Mouse (Mus musculus) embryonic facial prominence, embryonic 11.5 days (tissue): ENCODE measurements around the gene Pkhd1. TPM values are rescaled to one million over a fixed set of nuclear protein-coding genes. Genes with fewer than 3 reads are reported as not detected.

Experiments used
- ATAC-seq: fragments of 200-750 bp; cut with Nextera tagmentation; replicated peaks from 2 replicates; pipeline ENCODE4 v1.8.0; 2017; ENCODE audit warnings: low read depth; ENCODE audit not compliant: insufficient number of reproducible peaks, low FRiP score, low TSS enrichment
- DNase-seq: peaks from one replicate; pipeline ENCODE4 v3.0.0-alpha.2; 2015; ENCODE audit warnings: low spot score
- H3K27ac ChIP-seq: fragments of 300-500 bp; sonication (generic); replicated peaks from 2 replicates; pipeline ENCODE4 v1.5.1; 2014; ENCODE audit warnings: mild to moderate bottlenecking, low read depth, low read length, control low read depth
- H3K27me3 ChIP-seq: fragments of 300-500 bp; sonication (generic); 2 replicates; pipeline ENCODE4 v1.6.1; 2014; ENCODE audit warnings: mild to moderate bottlenecking, low read length, moderate library complexity, mixed read lengths; ENCODE audit not compliant: control insufficient read depth, insufficient read depth
- H3K36me3 ChIP-seq: fragments of 300-500 bp; sonication (generic); replicated peaks from 2 replicates; pipeline ENCODE4 v1.6.1; 2014; ENCODE audit warnings: low read depth, mild to moderate bottlenecking, low read length, moderate library complexity, mixed read lengths; ENCODE audit not compliant: control insufficient read depth, insufficient read depth
- H3K4me1 ChIP-seq: fragments of 300-500 bp; sonication (generic); 2 replicates; pipeline ENCODE4 v1.6.1; 2014; ENCODE audit warnings: low read length, mixed read lengths; ENCODE audit not compliant: control insufficient read depth, insufficient read depth
- H3K4me2 ChIP-seq: fragments of 300-500 bp; sonication (generic); 2 replicates; pipeline ENCODE4 v1.6.1; 2014; ENCODE audit warnings: low read depth, mild to moderate bottlenecking, control low read depth, low read length, moderate library complexity
- H3K4me3 ChIP-seq: fragments of 300-500 bp; sonication (generic); 2 replicates; pipeline ENCODE4 v1.5.1; 2014; ENCODE audit warnings: low read depth, low read length, control low read depth
- H3K9ac ChIP-seq: fragments of 300-500 bp; sonication (generic); replicated peaks from 2 replicates; pipeline ENCODE4 v1.6.1; 2014; ENCODE audit warnings: mild to moderate bottlenecking, control low read depth, low read length
- H3K9me3 ChIP-seq: fragments of 300-500 bp; sonication (generic); replicated peaks from 2 replicates; pipeline ENCODE4 v1.6.1; 2016; ENCODE audit warnings: mild to moderate bottlenecking, low read length, inconsistent platforms, mixed read lengths; ENCODE audit not compliant: control insufficient read depth
- WGBS: fragments of 180-500 bp; shearing (Covaris S2); extraction: QIAGEN DNeasy Blood & Tissue Kit; methylation state at CpG from one replicate; pipeline ENCODE4 v1.1.7; 2014; 5-methylcytosine and 5-hydroxymethylcytosine counted together
- polyA plus RNA-seq: library from polyadenylated mRNA; unstranded; fragments of >200 nt; fragmentation: Nextera tagmentation; extraction: Ambion mirVana; gene quantifications from 2 replicates; pipeline ENCODE4 v1.2.1, GENCODE M21; 2014

Pkhd1 gene
- not detected in 2 replicates for polyA plus RNA-seq

DNA sequence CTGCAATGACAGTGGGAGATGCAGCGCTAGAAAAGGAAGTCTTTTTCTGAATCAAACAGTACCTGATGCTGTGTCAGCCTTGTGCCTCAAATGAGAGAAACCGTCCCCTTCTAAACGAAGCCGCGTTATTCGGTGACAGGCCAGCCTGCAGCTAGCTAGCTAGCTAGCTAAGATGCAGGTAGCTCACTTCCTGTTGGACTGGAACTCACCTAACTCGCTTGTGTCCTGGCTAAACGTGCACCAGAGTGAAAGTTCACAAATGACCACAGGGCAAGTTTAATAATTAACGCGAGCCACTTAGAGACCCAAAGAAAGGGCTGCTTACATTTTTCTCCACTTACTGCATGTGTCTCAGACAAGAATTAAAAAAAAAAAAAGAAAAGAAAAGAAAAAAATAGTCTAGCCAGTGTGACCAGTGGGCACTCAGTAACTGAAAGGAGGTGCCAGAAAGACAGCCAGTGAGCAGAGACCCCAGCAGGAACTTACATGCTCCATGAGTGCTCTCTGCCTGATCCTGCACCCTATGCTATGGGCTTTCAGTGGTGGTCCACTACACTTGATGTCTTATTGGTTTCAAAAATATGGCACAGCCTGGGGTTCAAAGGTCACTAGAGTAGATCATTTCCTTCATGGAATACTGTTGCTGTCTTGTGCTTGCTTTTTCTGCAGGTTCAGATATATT is at the start of gene Pkhd1:
Gene Pkhd1, minus strand, starts transcription at position 216 of the 682 bp plus-strand sequence.
- Histone ChIP-seq H3K4me1 (no peaks in the 10 kb centered on the region), H3K4me2 (no peak within 1 kb of the TSS), H3K4me3 (no peak within 1 kb of the TSS), H3K9ac (no peak within 1 kb of the TSS), H3K9me3 (no peaks in the 10 kb centered on the region), H3K27ac (no peak within 1 kb of the TSS), H3K36me3 (no peaks in the 10 kb centered on the region), H3K27me3 (no peaks in the 10 kb centered on the region)
- 68% methylated on average over 10 of the region's 10 CpGs for WGBS
- ATAC-seq (no peak), DNase-seq (no peak)

DNA sequence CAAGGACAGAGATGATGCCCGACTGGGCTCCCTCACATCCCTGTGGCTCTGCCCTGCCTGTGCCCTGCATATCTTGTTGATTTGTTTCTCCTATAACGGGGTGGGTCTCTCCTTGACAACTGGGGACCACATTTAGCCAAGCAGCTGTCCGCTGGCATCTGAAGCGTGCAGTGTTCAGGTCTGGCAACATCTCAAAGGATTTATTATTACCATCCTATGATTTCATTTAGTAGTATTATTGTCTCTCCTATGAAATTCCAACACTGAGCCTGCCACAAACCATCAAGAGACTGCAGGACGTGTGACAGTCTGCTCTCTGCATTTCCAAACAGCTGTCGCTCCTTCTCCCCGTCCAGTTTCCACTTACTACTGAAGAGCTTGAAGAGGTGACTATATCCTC is 49.7 kb upstream of the Pkhd1 start:
- H3K9ac ChIP-seq, result no peak overlapping the region
- H3K27me3 ChIP-seq, result no peaks in the 10 kb centered on the region
- no peak for DNase-seq
- no peak overlapping the region for H3K4me2 ChIP-seq
- no peak overlapping the region for H3K4me3 ChIP-seq
- no peak overlapping the region for H3K27ac ChIP-seq
- no peaks in the 10 kb centered on the region for H3K4me1 ChIP-seq
- 76% methylated on average over 7 of the region's 7 CpGs for WGBS
- ATAC-seq, result no peak
- H3K9me3 ChIP-seq, result no peaks in the 10 kb centered on the region
- H3K36me3 ChIP-seq, result no peaks in the 10 kb centered on the region

DNA sequence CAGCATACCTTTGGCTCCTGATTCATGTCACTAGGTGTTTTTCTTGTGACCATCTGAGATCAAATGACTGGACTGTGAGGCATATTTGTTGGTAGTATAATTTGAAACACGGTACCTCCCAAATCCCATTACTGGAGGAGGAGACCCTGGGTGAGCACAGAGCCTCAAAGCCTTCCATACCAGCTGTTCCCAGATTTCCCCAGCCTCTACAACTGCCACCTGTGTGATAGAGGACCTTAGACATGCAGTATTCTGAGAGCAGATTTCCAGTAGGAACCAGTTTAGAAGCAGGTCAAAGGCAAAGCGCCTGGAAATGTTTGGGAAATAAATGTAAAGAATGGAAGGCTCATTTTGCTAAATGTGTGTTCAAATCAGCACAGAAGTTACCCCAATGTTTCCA is 48.4 kb upstream of the Pkhd1 start:
- 78% methylated on average over 2 of the region's 2 CpGs for WGBS
- no peak for ATAC-seq

DNA sequence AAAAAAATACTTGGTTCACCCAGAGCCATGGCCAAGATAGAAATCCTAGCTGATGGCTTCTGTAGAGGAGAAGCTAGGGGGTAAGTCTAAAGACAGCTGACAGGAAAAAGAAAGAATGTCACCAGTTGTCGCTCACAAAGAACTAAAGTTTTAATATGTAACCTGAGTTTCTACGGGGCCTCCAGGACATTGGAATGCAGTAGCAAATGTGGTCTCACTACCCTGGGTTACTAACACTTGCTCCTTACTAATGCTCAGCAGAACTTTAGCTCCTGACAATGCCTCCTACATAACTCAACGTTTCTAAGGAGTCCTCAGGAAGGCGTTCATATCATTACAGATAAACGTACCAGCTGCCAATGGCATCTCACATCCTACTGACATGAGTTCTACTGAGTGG is 37.2 kb upstream of the Pkhd1 start:
- no peak for ATAC-seq
- Histone ChIP-seq H3K9ac (no peak overlapping the region), H3K4me2 (no peak overlapping the region), H3K27me3 (no peaks in the 10 kb centered on the region), H3K36me3 (no peaks in the 10 kb centered on the region), H3K9me3 (no peaks in the 10 kb centered on the region), H3K4me3 (no peak overlapping the region), H3K4me1 (no peaks in the 10 kb centered on the region), H3K27ac (no peak overlapping the region)
- no peak for DNase-seq
- WGBS, result 79% methylated on average over 5 of the region's 5 CpGs

More for the DNA sequence above, 48.4 kb upstream of the Pkhd1 start:
- Histone ChIP-seq H3K36me3 (no peaks in the 10 kb centered on the region), H3K4me1 (no peaks in the 10 kb centered on the region), H3K9me3 (no peaks in the 10 kb centered on the region), H3K27ac (no peak overlapping the region), H3K9ac (no peak overlapping the region), H3K4me2 (no peak overlapping the region), H3K4me3 (no peak overlapping the region), H3K27me3 (no peaks in the 10 kb centered on the region)
- DNase-seq, result no peak

DNA sequence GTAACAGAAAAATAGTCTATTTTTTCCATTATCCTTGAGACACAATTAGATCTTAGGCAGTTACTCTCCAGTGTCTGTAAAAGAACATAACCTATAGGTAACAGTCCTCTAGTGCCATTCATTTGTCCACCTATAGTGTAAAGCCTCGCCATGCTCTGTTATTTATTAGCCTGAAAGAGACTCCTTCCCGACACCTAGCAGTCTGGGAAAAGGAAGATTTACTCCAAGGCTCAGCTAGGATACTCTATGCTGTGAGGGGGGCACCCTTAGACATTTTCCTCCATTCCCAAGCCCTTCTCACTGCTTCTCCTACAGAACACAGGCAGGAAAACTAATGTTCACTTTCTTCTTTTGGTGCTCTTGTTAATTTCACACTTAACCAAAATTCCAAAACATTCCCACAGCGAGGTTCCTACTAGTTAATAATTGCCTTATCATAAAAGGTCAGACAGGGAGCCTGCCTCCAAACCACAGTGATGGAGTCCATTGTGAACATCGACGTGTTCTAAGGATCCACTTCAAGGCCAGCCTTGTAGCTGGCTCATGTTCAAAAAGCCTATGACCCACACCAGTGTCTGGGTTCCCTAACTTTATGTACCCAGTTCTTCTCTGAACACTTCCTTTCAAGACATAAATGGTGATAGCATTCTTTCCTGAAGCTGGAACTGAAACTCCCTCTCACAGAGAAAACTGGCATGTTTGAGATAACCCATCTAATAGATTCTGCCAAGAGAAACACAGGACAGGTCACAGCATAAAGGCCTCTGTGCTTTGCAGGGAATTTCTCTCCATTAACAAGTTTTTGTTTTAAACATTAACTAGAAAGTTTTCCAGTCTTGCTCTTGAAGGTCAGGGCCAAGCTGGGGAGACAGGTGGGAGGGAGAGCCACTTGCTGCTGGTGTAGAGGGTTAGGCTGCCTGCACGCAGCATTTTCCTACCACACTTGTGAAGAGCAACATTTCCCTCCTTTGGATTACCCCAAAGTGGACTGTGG is 35.9 kb upstream of the Pkhd1 start:
- H3K4me3 ChIP-seq, result no peak overlapping the region
- H3K9me3 ChIP-seq, result no peaks in the 10 kb centered on the region
- H3K27ac ChIP-seq, result no peak overlapping the region
- H3K36me3 ChIP-seq, result no peaks in the 10 kb centered on the region
- WGBS, result 76% methylated on average over 6 of the region's 6 CpGs
- H3K4me1 ChIP-seq, result no peaks in the 10 kb centered on the region
- ATAC-seq (no peak), DNase-seq (no peak)
- H3K27me3 ChIP-seq, result no peaks in the 10 kb centered on the region
- H3K9ac ChIP-seq, result no peak overlapping the region
- no peak overlapping the region for H3K4me2 ChIP-seq

DNA sequence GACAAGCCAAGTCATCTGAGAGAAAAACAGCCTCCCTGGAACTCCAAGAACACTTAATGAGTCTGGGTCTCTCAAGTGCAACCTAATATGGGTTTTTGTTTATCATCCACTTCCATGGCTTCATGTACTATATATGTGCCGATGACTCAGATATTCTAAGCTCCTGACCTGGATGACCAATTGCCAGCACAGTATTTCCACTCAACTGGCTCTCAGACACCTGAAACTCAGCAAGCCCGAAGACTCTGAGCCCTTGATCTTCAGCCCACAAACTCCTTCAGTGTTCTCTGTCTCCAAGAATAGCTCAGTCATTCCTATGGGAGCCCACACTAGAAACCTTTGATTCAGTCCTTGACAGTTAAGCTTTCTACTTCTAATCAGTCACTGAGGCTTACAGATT is 17.0 kb upstream of the Pkhd1 start:
- ATAC-seq, result no peak
- H3K4me1 ChIP-seq, result no peaks in the 10 kb centered on the region
- DNase-seq, result no peak
- no peaks in the 10 kb centered on the region for H3K36me3 ChIP-seq
- no peaks in the 10 kb centered on the region for H3K27me3 ChIP-seq
- H3K9ac ChIP-seq, result no peak overlapping the region
- H3K4me2 ChIP-seq, result no peak overlapping the region
- H3K27ac ChIP-seq, result no peak overlapping the region
- no peaks in the 10 kb centered on the region for H3K9me3 ChIP-seq
- WGBS, result 84% methylated on average over 2 of the region's 2 CpGs
- no peak overlapping the region for H3K4me3 ChIP-seq

DNA sequence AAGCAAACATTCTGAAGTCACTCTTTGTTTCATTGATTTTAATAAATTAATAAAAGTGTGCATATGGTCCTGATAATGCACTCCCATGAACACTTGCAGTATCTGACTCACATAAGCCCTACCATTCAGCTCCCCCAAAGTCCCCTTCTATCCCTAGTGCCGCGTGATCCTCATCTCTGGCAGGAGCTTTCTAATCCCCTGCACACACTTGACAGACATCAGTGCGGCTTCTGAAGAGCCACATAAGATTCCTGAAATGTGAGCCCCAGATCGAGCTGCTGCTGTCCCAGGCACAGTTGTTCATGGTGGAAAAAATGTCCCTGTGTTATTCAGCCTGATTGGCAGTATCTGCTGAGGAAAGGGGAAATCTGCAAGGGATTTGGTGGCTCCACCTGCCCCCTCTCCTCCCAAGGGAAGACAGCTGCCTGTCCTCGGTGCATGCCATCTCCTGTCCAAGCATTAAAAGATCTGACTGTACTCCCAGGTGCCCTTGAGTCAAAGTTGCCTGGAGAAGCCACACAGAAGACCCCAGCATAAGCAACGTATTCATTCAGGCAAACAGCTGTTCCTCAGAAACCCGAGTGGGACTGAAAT is 15.5 kb upstream of the Pkhd1 start:
- H3K9me3 ChIP-seq, result no peaks in the 10 kb centered on the region
- no peak for DNase-seq
- no peak overlapping the region for H3K27ac ChIP-seq
- H3K27me3 ChIP-seq, result no peaks in the 10 kb centered on the region
- H3K9ac ChIP-seq, result no peak overlapping the region
- H3K4me3 ChIP-seq, result no peak overlapping the region
- ATAC-seq, result no peak
- WGBS, result 68% methylated on average over 7 of the region's 7 CpGs
- no peaks in the 10 kb centered on the region for H3K36me3 ChIP-seq
- H3K4me2 ChIP-seq, result no peak overlapping the region
- no peaks in the 10 kb centered on the region for H3K4me1 ChIP-seq

DNA sequence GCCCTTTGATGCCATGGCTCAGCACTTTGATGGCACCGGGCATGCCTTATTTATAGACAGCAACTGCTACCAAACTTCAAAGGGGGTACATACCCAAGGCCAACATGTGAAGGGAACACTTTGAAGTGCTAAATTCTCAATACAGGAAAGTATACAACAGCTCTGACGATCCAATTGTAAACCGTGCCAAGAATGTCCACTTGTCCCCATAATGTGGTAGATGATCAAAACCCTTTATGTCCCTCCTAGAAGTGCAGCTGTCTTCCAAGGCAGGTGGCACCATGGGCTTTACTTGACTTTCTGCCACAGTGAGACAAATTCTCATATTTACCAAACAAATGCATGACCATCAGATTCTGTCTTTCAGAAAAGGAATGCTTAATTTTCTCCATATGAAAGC is 6.7 kb upstream of the Pkhd1 start:
- no peaks in the 10 kb centered on the region for H3K36me3 ChIP-seq
- DNase-seq, result no peak
- H3K4me1 ChIP-seq, result no peaks in the 10 kb centered on the region
- no peaks in the 10 kb centered on the region for H3K27me3 ChIP-seq
- no peak overlapping the region for H3K27ac ChIP-seq
- ATAC-seq, result no peak
- H3K4me2 ChIP-seq, result no peak overlapping the region
- WGBS, result 91% methylated on average over 3 of the region's 3 CpGs
- H3K9ac ChIP-seq, result no peak overlapping the region
- no peak overlapping the region for H3K4me3 ChIP-seq
- no peaks in the 10 kb centered on the region for H3K9me3 ChIP-seq
